Mouse (Mus musculus): Measurements from ENCODE around the gene Caly. TPM values are rescaled to one million over a fixed set of nuclear protein-coding genes. Genes with fewer than 3 reads are reported as not detected.

Gene Caly
- total RNA-seq, 2 experiments from 2014 or later = not detected

DNA sequence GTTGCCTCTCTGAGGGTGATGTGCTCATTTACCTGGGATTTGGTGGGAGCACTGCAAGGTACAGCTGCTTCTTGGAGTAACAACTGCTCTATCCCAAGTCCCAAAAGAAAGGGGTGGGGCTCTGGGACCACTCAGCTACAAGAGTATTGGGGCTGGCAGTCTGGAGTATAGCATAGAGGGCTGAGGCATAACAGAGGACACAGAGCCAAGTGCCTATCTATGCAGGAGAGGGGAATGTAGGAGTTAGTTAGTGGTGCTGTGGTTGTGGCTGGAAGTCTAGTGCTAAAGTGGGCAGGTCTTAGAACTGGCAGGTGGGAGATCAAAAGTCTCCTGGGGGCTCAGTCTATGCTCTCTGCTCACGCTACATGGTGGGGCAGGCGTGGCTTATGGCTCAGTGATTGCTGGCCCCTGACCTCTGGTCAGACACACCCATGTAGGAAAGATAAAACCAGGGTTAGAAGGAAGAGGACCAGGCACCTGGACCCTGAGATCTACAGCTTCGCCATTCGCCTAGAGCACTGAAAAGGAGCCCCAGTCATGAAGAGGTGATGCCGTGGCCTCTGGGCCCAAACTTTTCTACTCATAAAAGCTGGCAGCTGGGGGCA, 10.7 kb upstream of the Caly start, which contains the start of gene Prap1:
TSS of gene Prap1 (plus strand) at position 472 of the 605 bp plus-strand sequence.
- intact Hi-C loops (cut with DNase I) = no loop called here
- no peak for DNase-seq

DNA sequence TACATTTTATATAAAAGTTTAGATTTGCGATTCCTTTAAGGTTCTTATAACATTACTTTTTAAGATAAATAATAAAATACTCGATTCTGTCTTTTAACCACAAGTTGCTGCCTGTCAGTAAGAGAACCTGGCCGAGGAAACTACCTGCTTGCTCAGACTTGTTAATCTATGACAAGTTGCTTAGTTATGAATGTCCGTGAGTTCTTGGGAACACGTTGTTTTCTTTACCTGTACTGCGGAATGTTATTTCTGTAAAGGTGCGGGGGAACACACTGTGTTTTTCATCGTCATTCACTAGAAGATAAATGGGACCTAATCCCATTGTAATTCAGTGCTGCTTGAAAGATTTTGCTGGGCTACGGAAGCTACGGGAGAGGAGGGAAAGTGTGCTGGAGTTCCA, 8.3 kb upstream of the Caly start:
- no peak for DNase-seq

DNA sequence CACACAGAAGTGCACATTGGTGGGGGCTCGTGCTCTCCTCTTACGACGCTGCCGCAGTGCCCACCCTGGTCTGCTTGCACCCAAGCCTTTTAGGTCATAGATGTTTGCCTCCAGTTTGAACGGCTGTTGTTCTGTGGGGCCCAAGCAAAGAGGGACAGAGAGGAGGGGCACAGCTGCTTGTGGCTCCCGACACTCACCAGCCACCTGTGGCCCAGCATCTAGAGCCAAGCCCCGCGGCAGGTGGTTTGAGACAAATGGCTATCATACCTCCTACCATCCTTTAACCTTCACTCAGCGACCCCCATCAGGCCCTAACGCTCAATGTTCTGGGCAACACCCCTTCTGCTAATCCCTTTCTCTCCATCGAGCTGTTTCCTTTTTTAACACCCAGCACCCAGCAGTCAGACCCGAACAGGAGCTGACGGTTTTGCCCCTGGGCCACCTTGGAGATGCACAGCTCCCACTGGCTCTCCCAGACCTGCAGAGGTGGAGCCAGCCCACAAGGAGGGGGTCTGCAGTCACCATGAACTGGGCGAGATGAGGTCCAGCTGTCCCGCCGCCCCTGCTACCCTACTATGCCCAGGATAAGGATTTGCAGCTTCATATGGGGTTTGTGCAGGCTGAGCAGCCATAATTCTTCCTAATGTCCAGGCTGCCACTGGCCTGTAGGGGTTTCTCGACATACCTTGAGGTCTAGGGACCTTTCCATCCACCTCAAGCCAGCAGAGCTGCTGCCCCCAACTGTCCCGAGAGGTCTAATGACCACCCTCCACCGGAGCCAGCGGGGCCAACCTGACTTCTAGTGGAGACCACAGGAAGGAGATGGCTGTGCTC, 723 bp downstream of the Caly start:
- intact Hi-C loops (cut with DNase I) = loop anchor here (5.0 kb wide), 1 partner anchor 746 kb away; no protein-coding TSS in a partner anchor
- DNase-seq = no peak

More for the DNA sequence above, 8.3 kb upstream of the Caly start:
- intact Hi-C loops (cut with DNase I) = no loop called here

DNA sequence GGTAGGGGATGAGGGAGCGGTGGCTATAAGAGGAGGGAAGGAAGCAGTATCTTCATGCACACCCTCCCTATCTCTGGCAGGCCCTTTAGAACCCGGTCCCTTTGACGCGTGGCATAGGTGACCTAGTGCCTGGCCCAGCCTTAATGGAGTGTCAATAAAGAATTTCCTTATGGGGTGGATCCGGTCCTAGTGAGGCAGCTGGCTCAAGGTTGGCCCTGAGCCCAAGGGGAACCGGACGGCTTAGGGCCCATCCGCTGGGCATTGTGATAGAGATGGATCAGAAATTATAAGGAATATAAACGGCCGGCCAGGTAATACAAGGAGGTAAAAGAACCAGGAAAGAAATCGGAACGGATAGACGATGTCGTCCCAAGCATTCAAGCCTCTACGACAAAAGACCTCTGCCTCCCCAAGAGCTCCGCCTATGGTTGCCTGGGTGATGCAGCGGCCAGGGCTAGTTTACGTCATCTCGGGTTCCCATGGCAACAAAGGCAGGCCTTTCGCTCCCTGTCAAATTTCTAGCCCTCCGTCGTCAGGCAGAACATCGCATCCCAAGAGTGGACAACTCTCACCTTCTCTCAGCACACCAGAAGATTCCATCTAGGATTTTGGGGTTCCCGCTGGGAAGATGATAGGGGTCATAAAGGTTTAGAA, 1.7 kb downstream of the Caly start:
- DNase-seq = peak; percentile 67 to 73
- intact Hi-C loops (cut with DNase I) = loop anchor here (5.0 kb wide), 1 partner anchor 747 kb away; no protein-coding TSS in a partner anchor

DNA sequence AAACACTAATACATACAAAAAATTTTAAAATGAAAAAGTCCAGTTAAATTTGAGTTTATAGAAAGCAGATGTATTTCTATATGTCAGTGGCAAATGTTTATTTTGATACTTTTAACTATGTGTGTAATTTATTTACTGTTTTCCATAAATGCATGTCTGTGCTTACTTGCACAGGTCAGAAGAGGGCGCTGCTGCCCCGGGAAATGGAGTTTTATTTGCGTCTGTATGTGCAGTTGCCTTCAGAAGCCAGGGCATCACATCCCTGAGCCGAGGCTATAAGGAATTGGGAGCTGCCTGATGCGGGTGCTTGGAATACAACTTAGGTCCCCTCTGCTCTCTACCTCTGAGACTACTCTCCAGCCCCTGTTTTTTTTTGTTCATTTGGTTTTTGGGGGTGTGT, 3.6 kb downstream of the Caly start:
- DNase-seq = peak; percentile 75 to 79
- intact Hi-C loops (cut with DNase I) = loop anchor here (1.0 kb wide), 1 partner anchor 63 kb away; no protein-coding TSS in a partner anchor

DNA sequence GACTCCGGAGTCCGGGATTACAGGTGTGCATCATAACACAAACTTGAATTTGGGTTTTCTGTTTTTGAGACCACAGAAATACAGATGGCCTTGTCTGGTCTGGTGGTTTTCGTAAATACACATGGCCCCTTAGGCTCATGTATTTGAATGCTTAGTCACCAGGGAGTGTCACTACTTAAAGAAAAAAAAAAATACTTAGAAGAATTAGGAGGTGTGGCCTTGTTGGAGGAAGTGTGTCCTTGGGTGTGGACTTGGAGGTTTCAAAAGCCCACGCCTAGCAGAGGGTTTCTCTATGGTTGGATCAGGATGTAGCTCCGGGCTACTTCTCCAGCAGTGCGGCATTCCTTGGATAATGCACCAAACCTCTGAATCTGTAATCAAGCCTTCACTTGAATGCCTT, 4.7 kb downstream of the Caly start:
- no peak for DNase-seq
- intact Hi-C loops (cut with DNase I) = loop anchor here (1.0 kb wide), 1 partner anchor 64 kb away; no protein-coding TSS in a partner anchor

DNA sequence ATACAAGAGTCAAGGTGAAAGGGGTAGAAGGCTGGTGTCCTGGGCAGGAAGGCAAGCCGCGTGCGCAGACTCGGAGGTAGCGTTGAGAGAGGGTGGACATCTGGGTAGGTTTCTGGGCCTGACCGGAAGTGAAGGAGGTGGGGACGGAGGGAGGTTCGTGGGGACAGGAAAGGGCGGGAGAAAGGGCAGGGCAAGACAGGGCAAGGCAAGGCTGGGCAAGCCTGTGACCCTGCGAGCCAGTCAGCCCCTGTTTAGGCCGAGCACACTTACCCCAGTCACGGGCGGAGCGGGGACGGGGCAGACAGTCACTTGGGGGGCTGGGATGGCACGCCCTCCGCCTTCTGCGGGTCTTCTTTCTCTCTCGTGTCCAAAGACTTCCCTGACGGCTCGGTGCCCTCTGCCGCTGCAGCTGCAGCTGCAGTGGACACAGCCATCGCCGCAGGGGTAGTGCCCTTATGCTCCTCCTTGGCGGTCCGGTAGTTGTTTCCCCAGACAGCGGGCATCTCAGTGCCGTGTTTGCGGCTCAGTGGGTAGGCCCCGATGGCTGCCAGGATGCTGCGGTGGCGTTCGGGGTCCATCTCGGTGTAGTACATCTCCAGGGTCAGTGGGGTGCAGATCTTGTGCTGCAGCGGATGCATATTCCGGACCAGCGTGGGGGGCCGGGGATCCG, 12.2 kb downstream of the Caly start:
- no peak for DNase-seq
- intact Hi-C loops (cut with DNase I) = no loop called here

DNA sequence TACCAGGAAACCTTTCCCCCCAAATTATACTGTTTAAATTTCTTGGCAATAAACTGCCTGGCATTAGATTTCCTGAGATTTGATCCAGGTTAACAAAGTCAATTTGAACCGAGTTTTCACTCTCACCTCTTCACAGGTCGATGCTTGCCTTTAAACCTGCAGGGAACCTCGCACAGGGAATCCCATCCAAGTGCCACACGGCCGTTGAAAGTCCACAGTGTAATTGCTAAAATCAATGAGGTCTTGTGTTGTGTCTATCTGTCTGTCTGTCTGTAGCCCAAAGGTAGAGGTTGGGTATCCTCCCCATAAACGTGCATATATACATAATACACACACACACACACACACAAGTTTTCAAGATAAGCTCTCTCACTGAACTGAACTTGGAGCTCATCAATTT, 15.0 kb downstream of the Caly start:
- intact Hi-C loops (cut with DNase I) = no loop called here
- no peak for DNase-seq

DNA sequence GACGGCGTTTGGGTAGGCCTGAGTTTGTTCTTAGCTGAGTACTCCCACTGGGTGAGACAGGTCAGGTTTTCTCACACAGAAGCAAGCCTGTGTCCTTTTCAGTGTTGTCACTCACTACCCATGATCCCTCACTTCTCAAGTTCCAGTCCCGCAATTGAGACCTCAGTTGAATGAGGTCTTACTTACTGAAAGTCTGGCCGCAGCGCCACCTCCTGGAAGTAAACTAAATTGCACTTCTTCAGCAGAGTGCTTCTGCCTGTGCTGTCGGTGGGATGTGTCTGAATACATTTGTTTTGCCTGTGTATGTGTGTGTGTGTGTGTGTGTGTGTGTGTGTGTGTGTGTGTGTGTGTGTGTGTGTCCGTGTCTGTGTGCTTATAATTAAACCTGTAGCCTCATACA, 19.3 kb downstream of the Caly start:
- intact Hi-C loops (cut with DNase I) = loop anchor here (2.0 kb wide), 2 partner anchors 94 to 158 kb away; no protein-coding TSS in a partner anchor
- peak; percentile 50 to 77 for DNase-seq

DNA sequence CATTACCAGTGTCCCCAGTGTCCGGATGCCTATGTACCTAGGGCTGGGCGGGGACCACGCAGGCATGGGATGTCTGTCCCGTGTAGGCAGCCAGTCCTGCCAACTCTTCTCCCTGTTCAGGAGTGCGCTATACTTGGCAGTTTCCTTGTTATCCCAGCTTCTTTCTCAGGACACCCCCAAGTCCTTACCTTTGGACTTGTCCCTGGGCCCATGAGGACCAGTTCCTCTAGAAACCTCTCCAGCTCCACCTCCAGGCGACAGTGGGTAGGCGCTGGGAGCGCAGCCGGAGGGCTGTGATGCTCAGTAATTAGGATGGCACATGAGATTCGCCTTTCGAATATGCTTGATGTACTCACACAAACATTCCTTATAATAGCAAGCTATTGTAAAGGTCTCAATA, 20.0 kb downstream of the Caly start:
- DNase-seq = peak in 1 of 2 experiments; percentile 18

DNA sequence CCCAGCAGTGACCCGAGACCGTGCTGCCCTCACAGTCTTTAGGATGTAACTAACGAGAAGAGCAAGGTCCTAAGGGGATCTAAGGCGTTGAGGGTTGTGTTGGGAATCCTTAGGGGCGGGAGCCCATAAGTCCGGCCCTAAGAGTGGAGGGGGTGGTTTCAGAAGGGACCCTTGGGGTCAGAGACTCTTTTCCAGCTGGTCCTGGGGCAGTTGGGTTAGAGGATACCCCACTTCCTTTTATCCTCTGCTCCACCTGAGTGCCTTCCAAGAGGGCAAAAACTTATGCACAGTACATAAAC, 20.6 kb downstream of the Caly start:
- intact Hi-C loops (cut with DNase I) = loop anchor here (2.0 kb wide), 2 partner anchors 93 to 157 kb away; no protein-coding TSS in a partner anchor
- no peak for DNase-seq

More for the DNA sequence above, 20.0 kb downstream of the Caly start:
- intact Hi-C loops (cut with DNase I) = loop anchor here (2.0 kb wide), 2 partner anchors 94 to 158 kb away; no protein-coding TSS in a partner anchor

DNA sequence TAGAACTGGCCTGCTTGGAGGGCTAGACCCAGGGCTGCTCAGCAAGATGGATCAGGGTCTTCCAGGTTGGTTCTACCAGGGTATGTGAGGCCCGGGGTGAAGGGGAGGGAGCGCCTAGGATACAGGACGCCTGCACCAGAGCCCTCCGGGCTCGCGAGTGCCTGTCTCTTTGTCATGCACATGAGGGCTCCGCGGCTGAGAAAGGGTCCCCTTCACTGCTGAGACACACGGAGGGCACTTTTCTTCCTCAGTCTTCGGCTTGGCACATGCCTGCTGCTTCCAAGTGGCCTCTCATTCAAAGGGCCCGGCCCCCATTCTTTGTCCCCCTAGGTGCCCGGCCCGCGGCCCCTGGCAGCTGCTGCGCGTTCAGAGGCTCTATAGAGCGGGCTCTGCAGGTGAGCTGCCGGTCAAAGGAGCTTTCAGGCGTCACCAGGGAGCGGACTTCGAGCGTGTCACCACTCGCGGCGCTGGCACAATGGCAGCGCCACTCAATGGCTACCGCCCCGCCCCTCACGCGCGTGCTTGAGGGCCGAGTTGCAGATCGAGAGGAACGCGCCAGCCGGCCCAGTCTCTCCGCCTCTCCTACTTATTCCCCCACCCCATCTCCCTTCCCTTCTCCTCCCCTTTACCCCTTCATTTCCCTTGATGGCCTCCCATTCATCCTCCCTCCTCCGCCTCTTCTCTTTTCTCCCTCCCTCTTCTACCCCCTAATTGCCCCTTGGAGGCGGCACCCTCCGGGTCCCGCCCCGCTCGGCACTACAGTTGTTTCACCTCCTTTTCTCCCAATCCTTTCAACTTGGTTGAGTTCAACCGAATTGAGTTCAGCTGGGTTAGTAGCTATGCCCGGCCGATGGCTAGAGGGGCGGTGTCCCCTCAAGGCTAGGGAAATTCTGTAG, 21.2 kb downstream of the Caly start:
- DNase-seq = peak in 1 of 2 experiments; percentile 15
- intact Hi-C loops (cut with DNase I) = no loop called here

DNA sequence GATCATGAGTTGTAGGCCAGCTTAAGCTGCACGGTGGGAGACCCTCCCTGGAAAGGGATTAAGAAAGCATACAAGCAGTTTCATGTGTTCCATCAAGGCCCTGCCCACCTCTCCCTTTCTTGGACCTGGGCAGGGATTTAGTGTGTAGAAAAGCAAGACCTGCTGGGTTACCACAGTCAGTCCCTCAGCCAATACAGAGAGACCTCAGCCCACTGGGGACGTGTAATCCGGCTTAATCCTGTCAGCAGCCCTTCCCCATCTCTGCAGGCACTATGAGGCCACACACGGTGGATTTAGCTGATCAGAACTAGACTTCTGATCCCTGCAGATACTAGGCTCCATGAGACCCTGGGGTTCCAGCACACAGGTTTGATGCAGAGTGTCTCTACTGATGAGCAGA, 22.7 kb downstream of the Caly start:
- DNase-seq = no peak
- intact Hi-C loops (cut with DNase I) = no loop called here

DNA sequence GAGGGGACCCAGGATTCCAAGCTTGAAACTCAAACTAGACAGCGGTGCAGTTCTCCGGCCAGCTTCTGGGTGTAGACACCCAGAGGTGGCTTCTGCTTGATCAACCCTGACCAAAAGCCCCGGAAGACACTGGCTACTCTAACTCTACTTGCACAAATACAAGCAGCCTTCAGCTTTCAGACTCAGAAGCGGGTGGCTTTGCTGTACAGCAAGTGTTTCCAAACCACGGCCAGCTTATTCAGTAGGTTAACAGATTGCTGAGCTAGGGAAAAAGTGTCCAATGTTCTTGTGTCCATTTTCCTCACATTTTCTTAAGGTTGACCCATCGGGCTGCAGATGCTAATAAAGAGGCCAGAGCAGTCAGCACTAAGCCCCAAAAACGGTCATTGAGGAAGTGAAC, 23.8 kb downstream of the Caly start:
- intact Hi-C loops (cut with DNase I) = no loop called here
- no peak for DNase-seq

DNA sequence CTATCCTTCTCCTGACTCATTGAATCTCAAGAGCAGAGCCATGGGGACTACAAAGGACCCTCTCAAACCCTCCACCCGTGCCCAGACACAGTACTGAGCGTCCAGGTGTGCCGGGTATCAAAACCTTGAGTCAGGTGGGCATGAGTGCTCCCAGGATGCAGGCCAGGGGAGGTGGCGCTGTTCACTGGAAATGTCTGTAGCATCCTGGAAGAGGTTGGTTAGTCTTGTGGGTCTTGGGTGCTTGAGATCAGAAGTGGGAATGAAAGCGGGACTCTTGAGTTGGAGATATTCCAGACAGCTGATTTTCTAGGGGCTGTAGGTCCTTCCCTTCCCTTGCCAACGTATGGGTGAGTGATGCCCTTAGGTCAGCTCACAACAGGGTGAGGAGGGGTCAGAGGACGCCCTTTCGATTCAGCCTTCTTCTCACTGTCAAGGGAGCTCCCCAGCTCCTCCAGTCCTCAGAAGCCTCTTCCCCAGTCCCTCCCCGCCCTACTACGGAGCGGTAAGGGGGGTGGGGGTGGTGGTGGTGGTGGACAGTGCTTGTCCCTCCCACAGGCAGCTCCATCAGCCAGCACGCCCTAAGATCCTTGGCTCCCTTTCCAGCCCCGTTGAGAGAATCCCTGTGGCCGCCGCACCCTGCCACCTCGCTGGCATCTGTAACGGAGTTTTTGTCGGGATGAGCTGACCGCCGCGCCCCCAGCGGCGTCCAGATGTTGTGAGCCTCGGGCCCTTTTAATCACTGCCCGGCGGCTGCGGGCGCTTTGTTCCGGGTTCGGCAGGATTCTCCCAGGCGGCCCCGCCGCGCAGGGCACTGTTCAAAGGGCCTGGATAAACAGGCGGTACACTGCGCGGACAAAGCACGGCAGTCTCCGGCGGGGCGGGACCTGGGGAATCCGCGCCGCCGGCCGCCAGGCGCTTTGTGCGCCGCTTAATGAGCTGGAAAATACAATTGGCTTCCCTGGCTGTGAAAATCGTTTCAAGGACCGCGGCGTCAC, 24.6 kb downstream of the Caly start:
- DNase-seq = peak; percentile 18 to 19
- intact Hi-C loops (cut with DNase I) = no loop called here

DNA sequence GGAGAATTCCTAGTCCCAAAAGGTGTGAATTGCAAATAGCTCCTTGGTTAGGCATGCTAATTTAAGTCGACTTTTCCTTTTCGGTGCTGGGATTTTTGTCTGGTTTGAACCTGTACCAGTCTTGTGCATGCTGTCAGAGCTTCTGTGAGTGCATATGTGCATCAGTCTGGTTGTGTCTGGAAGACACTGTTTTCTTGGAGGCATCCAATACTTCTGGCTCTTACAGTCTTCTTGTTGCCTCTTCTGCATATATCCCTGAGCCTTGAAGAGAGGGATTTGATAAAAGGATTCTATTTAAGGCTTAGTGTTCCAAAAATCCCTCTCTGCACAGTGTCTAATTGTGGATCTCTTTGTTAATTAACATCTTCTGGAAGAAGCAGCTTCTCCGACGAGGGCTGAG, 28.2 kb downstream of the Caly start:
- no peak for DNase-seq
- intact Hi-C loops (cut with DNase I) = no loop called here

DNA sequence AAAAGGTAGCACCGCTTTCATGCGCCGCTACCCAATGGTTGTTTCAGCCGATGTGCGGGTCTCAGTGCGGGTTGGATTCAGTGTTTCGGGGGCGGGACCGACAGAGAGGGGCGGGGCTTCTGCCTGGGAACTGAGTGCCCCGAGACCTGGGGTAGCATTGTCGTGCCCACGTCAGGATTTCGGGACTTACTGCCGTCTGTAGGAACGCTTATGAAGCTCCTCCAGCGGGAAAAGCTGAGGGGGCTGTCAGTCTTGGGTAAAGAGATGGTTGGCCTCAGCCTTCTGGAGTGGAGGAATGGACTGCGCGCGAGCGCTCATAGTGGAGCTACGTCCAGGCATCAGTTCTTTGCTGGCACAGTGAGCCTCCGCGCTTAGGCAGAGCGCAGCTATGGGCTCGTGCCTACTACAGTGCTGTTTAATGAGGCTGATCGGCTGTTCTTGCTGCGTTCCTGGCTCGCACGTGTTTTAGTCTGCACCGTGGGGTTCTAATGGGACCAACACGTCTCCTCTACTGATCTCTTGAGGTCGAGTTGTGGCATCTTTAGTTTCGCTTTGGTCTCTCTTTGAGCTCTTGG, 33.1 kb downstream of the Caly start:
- peak; percentile 16 to 28 for DNase-seq
- intact Hi-C loops (cut with DNase I) = no loop called here

Data from heart, postnatal 14 days (tissue).